Mouse (Mus musculus): ENCODE results near the gene Gm13101.
"Not testable (repeated sequence)": the region's sequence is repeated elsewhere in the genome, so short reads cannot be mapped to it uniquely, and the experiment has no call there.

The Gm13101 gene

GRCm38 (mm10) chr4:143966850-143967249, at the start of gene Gm13101:
Gene Gm13101 (minus strand): TSS chr4:143966950.
- DNase-seq (ENCODE audit: extremely low spot score, low spot score), result not testable (repeated sequence)

GRCm38 (mm10) chr4:143994269-143994668, 27.5 kb upstream of the Gm13101 start, which contains the start of gene Pramef17:
Gene Pramef17 (minus strand): TSS chr4:143994369.
- not testable (repeated sequence) for DNase-seq (ENCODE audit: extremely low spot score, low spot score)

GRCm38 (mm10) chr4:143988126-143988525, 21.4 kb upstream of the Gm13101 start:
- DNase-seq (ENCODE audit: extremely low spot score, low spot score), result not testable (repeated sequence)

GRCm38 (mm10) chr4:143987475-143987941, 20.8 kb upstream of the Gm13101 start:
- DNase-seq (ENCODE audit: extremely low spot score, low spot score), result not testable (repeated sequence)

- DNase-seq (ENCODE audit: extremely low spot score, low spot score), result not testable (repeated sequence)
Measured at GRCm38 (mm10) chr4:143985733-143986132, 19.0 kb upstream of the Gm13101 start.

GRCm38 (mm10) chr4:143985165-143985564, 18.4 kb upstream of the Gm13101 start:
- DNase-seq (ENCODE audit: extremely low spot score, low spot score), result not testable (repeated sequence)

GRCm38 (mm10) chr4:143983446-143983845, 16.7 kb upstream of the Gm13101 start:
- not testable (repeated sequence) for DNase-seq (ENCODE audit: extremely low spot score, low spot score)

GRCm38 (mm10) chr4:143950916-143951315, 15.8 kb downstream of the Gm13101 start, which contains the start of gene Pramef25:
Gene Pramef25 (minus strand): TSS chr4:143951016.
- not testable (repeated sequence) for DNase-seq (ENCODE audit: extremely low spot score, low spot score)
